Mouse (Mus musculus) hindbrain, postnatal 0 days (tissue): ENCODE data around the gene Rtp1. TPM values are rescaled to one million over a fixed set of nuclear protein-coding genes. Genes with fewer than 3 reads are reported as not detected.

Source experiments
- ATAC-seq: fragments of 200-750 bp; cut with Nextera tagmentation; 2 replicates; pipeline ENCODE4 v1.8.0; 2017; ENCODE audit warnings: mild to moderate bottlenecking, moderate TSS enrichment, moderate library complexity
- DNase-seq: peaks from one replicate; pipeline ENCODE4 v3.0.0-alpha.2; 2015; ENCODE audit warnings: low spot score
- H3K27ac ChIP-seq: fragments of 300-500 bp; sonication (generic); 2 replicates; pipeline ENCODE4 v1.5.1; 2014; ENCODE audit warnings: mild to moderate bottlenecking
- H3K27me3 ChIP-seq: fragments of 300-500 bp; sonication (generic); 2 replicates; pipeline ENCODE4 v1.6.1; 2014; ENCODE audit warnings: low read length, mixed read lengths; ENCODE audit not compliant: insufficient read depth
- H3K36me3 ChIP-seq: fragments of 300-500 bp; sonication (generic); 2 replicates; pipeline ENCODE4 v1.6.1; 2014; ENCODE audit warnings: low read length, mixed read lengths; ENCODE audit not compliant: insufficient read depth
- H3K4me1 ChIP-seq: fragments of 300-500 bp; sonication (generic); 2 replicates; pipeline ENCODE4 v1.6.1; 2014; ENCODE audit warnings: antibody characterized with exemption, low read length, mixed read lengths; ENCODE audit not compliant: insufficient read depth
- H3K4me2 ChIP-seq: fragments of 300-500 bp; sonication (generic); 2 replicates; pipeline ENCODE4 v1.6.1; 2014; ENCODE audit warnings: low read depth, mild to moderate bottlenecking, low read length, moderate library complexity, mixed read lengths
- H3K4me3 ChIP-seq: fragments of 300-500 bp; sonication (generic); 2 replicates; pipeline ENCODE4 v1.5.1; 2014; ENCODE audit warnings: low read length
- H3K9ac ChIP-seq: fragments of 300-500 bp; sonication (generic); replicated peaks from 2 replicates; pipeline ENCODE4 v1.6.1; 2014; ENCODE audit warnings: mild to moderate bottlenecking, low read length, moderate library complexity, mixed read lengths
- H3K9me3 ChIP-seq: fragments of 300-500 bp; sonication (generic); 2 replicates; pipeline ENCODE4 v1.6.1; 2016; ENCODE audit warnings: low read length, mixed read lengths
- CTCF ChIP-seq: IDR thresholded peaks from 2 replicates; pipeline ENCODE4 v1.5.1; 2016; ENCODE audit warnings: antibody characterized with exemption, control low read depth, low read depth
- WGBS: fragments of 180-500 bp; shearing (Covaris S2); extraction: QIAGEN DNeasy Blood & Tissue Kit; methylation state at CpG from one replicate; pipeline ENCODE4 v1.1.7; 2014; 5-methylcytosine and 5-hydroxymethylcytosine counted together
- polyA plus RNA-seq: library from polyadenylated mRNA; unstranded; fragments of >200 nt; fragmentation: Nextera tagmentation; extraction: Ambion mirVana; gene quantifications from 2 replicates; pipeline ENCODE4 v1.2.1, GENCODE M21; 2015
- total RNA-seq: library from RNA; depleted of rRNA; stranded (reverse); fragments of >200 nt; gene quantifications from 2 replicates; pipeline ENCODE4 v1.2.3, GENCODE M21; 2014

Rtp1 gene
- total and polyA plus RNA-seq, 2 experiments from 2014 or later: 0.36 to 0.99 TPM

DNA sequence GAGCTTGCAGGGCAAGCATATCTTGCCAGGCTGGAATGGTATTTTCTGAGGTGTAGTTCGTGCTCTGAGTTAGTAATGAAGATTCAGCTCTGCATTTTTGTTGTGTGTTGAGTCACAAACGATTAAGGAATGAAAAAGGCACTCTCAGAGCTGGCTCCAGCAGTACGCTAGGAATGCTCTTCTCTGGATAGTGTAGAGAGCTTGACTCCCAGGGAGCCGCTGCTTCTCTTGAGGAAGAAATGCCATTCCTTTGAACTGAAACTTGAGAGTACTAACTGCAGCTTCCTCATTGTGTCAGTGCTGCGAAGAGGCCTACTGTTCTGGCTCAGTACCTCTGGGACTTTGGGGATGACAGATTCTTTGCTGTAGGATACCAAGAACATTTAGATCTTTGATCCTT is 5.1 kb upstream of the Rtp1 start:
- 66% methylated on average over 5 of the region's 5 CpGs for WGBS
- ATAC-seq (no peak), DNase-seq (no peak)
- peaks cover 2% of the 10 kb centered on the region; the same call in 1 of the 2 replicates for H3K4me1 ChIP-seq
- no peak overlapping the region for H3K4me3 ChIP-seq
- H3K27ac ChIP-seq: no peak overlapping the region
- no peaks in the 10 kb centered on the region for H3K36me3 ChIP-seq
- no peak overlapping the region for H3K4me2 ChIP-seq
- no peak overlapping the region for H3K9ac ChIP-seq
- no peak for TF ChIP-seq CTCF
- H3K9me3 ChIP-seq: no peaks in the 10 kb centered on the region
- no peaks in the 10 kb centered on the region for H3K27me3 ChIP-seq

DNA sequence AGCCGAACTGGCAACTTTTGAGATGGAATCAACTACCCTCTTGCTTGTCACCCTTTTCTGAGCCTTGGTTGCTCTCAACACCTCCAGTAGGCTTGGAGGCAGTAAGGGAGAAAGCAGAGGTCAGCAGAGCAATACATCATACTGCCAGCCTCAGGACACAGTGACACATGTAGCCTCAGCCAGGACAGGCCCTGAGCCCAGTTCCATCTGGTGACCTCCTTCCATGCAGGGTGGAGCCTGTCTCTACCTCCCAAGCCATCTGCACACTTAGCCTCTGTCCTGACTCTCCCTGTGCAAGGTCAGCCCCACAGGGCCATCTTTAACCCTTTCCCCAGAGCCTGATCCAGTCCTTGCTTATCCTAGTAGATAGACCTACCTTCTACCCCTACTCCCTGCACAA is 1.2 kb upstream of the Rtp1 start:
- H3K4me1 ChIP-seq: peaks cover 3% of the 10 kb centered on the region; the same call in 1 of the 2 replicates
- H3K36me3 ChIP-seq: no peaks in the 10 kb centered on the region
- H3K9ac ChIP-seq: no peak overlapping the region
- no peaks in the 10 kb centered on the region for H3K27me3 ChIP-seq
- H3K4me3 ChIP-seq: no peak overlapping the region
- no peak for DNase-seq
- no peaks in the 10 kb centered on the region for H3K9me3 ChIP-seq
- 93% methylated on average over 1 of the region's 1 CpGs for WGBS
- no peak for ATAC-seq
- TF ChIP-seq CTCF: no peak
- no peak overlapping the region for H3K4me2 ChIP-seq
- H3K27ac ChIP-seq: no peak overlapping the region

DNA sequence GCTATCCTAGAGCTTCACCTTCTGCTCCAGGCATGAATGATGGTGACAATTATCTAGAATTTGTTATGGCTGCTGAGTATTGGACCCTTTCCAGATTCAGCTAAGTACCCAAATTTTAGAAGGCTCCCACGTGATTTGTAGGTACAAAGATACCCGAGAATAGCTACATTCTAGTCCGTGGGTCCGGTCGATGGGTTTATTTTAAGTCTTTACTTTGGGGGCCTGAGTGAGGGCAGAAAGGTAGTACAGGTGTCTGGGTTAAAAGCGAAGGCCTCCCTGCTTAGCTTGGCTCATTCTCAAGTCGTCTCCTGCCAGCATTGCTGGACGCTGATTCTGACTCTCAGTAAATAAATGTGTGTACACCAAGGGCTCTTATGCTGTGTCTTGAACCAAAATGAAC is 1.1 kb downstream of the Rtp1 start:
- no peak for ATAC-seq
- no peak overlapping the region for H3K9ac ChIP-seq
- WGBS: 69% methylated on average over 8 of the region's 8 CpGs
- no peak overlapping the region for H3K27ac ChIP-seq
- no peaks in the 10 kb centered on the region for H3K36me3 ChIP-seq
- H3K4me3 ChIP-seq: no peak overlapping the region
- no peaks in the 10 kb centered on the region for H3K9me3 ChIP-seq
- no peak overlapping the region for H3K4me2 ChIP-seq
- TF ChIP-seq CTCF: no peak
- H3K4me1 ChIP-seq: peaks cover 3% of the 10 kb centered on the region; the same call in 1 of the 2 replicates
- DNase-seq: no peak
- H3K27me3 ChIP-seq: no peaks in the 10 kb centered on the region

DNA sequence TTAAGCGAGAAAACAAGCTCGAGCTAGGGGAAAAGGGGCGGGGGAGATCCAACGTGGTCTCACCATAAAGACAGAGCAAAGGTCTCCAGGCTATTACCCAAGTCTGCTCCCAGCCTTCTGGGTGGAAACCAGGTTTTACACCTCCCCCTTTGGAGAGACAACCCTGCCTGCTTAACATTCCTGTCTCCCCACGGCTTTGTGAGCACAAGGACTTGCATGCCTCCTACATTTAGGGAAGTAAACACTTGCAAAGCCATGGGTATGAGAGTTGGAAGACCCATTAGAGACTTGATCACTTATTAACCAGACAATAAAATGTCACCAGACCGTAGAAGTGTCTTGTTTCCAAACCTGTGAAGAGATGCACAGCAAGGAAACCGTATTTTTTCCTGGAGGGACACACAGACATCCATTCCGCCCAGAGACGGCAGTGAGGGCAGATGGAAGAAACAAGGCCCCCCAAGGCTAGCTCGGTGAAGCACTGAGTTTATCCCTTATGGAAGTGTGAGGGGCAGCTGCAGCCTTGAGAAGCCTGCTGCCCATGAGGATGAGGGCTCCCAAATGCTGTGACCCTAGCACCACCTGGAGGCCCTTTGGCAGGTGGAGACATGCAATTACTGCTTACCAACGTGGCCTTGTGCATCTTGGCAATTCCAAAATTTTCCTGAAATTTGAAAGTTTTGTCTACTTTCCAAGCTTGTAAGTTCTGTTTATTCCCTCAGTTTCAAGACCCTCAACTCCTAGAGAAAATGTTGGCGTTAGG is 8.7 kb downstream of the Rtp1 start:
- 75% methylated on average over 12 of the region's 12 CpGs for WGBS
- TF ChIP-seq CTCF: peak; percentile 39; the same call in 1 of the 2 replicates

DNA sequence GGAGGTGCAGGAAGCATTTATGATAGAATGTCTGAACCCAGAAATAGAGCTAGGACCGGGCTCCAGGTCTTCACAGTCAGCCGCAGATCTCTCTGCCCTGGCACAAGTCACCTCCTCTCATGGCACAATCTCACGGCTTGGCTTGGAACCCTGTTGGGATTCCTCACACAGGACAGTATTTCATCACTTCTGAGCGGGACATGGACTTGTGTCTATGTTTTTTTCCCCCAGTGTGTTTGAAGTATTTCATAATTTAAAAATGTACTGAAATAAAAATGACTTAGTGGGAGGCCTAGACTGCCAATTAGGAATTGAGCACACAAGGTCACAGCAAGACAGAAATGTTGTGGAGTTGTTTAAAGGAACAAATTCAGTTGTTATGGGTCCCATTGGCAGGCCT is 15.3 kb downstream of the Rtp1 start:
- no peak for TF ChIP-seq CTCF
- WGBS: 88% methylated on average over 4 of the region's 4 CpGs
- Histone ChIP-seq H3K36me3 (no peaks in the 10 kb centered on the region), H3K9ac (no peak overlapping the region), H3K4me3 (no peak overlapping the region), H3K9me3 (no peaks in the 10 kb centered on the region), H3K27ac (no peak overlapping the region), H3K4me2 (no peak overlapping the region), H3K4me1 (no peaks in the 10 kb centered on the region), H3K27me3 (no peaks in the 10 kb centered on the region)
- ATAC-seq: no peak
- DNase-seq: no peak

More for the DNA sequence above, 8.7 kb downstream of the Rtp1 start:
- no peak overlapping the region for H3K9ac ChIP-seq
- H3K4me1 ChIP-seq: no peaks in the 10 kb centered on the region
- DNase-seq: peak; percentile 31
- H3K9me3 ChIP-seq: no peaks in the 10 kb centered on the region
- H3K36me3 ChIP-seq: no peaks in the 10 kb centered on the region
- H3K27ac ChIP-seq: no peak overlapping the region
- no peak for ATAC-seq
- no peak overlapping the region for H3K4me3 ChIP-seq
- no peak overlapping the region for H3K4me2 ChIP-seq
- H3K27me3 ChIP-seq: no peaks in the 10 kb centered on the region

DNA sequence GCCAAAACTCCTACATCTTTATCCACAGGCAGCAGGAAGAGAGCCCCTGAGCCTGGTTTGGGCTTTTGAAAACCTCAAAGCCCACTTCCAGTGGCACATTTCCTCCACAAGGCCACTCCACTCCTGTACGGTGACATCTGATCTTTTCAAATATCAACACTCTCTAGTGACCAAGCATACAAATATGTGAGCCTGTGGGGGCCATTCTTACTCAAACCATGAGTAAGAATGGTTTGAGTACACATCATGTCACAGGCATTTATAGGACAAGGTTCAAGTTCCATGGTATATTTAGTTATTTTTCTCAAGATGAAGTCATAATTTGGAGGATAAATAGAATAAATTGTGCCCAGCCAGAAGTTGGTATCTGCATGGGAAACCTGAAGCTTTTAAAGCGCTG is 21.0 kb downstream of the Rtp1 start:
- Histone ChIP-seq H3K4me3 (no peak overlapping the region), H3K9me3 (no peaks in the 10 kb centered on the region), H3K9ac (no peak overlapping the region), H3K36me3 (no peaks in the 10 kb centered on the region), H3K4me2 (no peak overlapping the region), H3K27ac (no peak overlapping the region), H3K27me3 (no peaks in the 10 kb centered on the region), H3K4me1 (no peaks in the 10 kb centered on the region)
- ATAC-seq (no peak), DNase-seq (no peak)
- WGBS: 81% methylated on average over 2 of the region's 2 CpGs
- TF ChIP-seq CTCF: no peak

DNA sequence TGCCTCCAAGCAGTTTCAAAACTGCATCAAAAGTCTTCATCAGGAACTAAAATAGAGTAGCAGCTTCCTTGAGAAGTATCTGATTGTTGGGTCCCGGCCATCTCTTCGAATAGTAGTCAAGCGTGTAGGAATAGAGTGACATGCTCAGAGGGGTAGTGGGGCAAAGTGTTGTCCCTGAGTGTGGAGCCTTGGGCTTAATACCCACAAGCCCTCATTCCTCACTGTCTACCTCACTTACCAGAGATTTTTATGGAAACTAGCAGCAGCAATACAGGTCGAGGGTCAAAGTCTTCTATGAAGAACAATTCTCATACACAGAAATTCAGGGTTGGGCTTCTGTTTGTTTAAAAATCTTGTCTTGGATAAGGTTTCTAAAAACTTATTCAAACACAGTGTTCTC is 21.9 kb downstream of the Rtp1 start:
- H3K9ac ChIP-seq: no peak overlapping the region
- H3K4me1 ChIP-seq: no peaks in the 10 kb centered on the region
- ATAC-seq (no peak), DNase-seq (no peak)
- H3K9me3 ChIP-seq: no peaks in the 10 kb centered on the region
- 85% methylated on average over 4 of the region's 4 CpGs for WGBS
- H3K4me2 ChIP-seq: no peak overlapping the region
- no peak overlapping the region for H3K27ac ChIP-seq
- H3K27me3 ChIP-seq: no peaks in the 10 kb centered on the region
- no peaks in the 10 kb centered on the region for H3K36me3 ChIP-seq
- TF ChIP-seq CTCF: no peak
- no peak overlapping the region for H3K4me3 ChIP-seq
